Mouse (Mus musculus) embryonic facial prominence, embryonic 12.5 days (tissue): ENCODE measurements around the gene Zfp414. TPM values are rescaled to one million over a fixed set of nuclear protein-coding genes. Genes with fewer than 3 reads are reported as not detected.
"Not testable (repeated sequence)": the region's sequence is repeated elsewhere in the genome, so short reads cannot be mapped to it uniquely, and the experiment has no call there.

Experiments
- ATAC-seq: fragments of 200-750 bp; cut with Nextera tagmentation; 2 replicates; pipeline ENCODE4 v1.8.0; 2017; ENCODE audit not compliant: insufficient number of reproducible peaks, insufficient read depth, low FRiP score, low TSS enrichment
- H3K27ac ChIP-seq: fragments of 300-500 bp; sonication (generic); 2 replicates; pipeline ENCODE4 v1.5.1; 2016; ENCODE audit warnings: mild to moderate bottlenecking
- H3K27me3 ChIP-seq: fragments of 300-500 bp; sonication (generic); 2 replicates; pipeline ENCODE4 v1.6.1; 2016; ENCODE audit warnings: mild to moderate bottlenecking, moderate library complexity
- H3K36me3 ChIP-seq: fragments of 300-500 bp; sonication (generic); 2 replicates; pipeline ENCODE4 v1.6.1; 2016; ENCODE audit warnings: mild to moderate bottlenecking
- H3K4me1 ChIP-seq: fragments of 300-500 bp; sonication (generic); 2 replicates; pipeline ENCODE4 v1.6.1; 2016
- H3K4me2 ChIP-seq: fragments of 300-500 bp; sonication (generic); replicated peaks from 2 replicates; pipeline ENCODE4 v1.6.1; 2016; ENCODE audit warnings: mild to moderate bottlenecking, moderate library complexity
- H3K4me3 ChIP-seq: fragments of 300-500 bp; sonication (generic); 2 replicates; pipeline ENCODE4 v1.5.1; 2016; ENCODE audit warnings: mild to moderate bottlenecking
- H3K9ac ChIP-seq: fragments of 300-500 bp; sonication (generic); 2 replicates; pipeline ENCODE4 v1.6.1; 2016; ENCODE audit warnings: mild to moderate bottlenecking, moderate library complexity
- H3K9me3 ChIP-seq: fragments of 300-500 bp; sonication (generic); 2 replicates; pipeline ENCODE4 v1.6.1; 2016; ENCODE audit warnings: mild to moderate bottlenecking, moderate library complexity
- WGBS: fragments of 180-500 bp; shearing (Covaris S2); methylation state at CpG from one replicate; pipeline ENCODE4 v1.1.7; 2016; 5-methylcytosine and 5-hydroxymethylcytosine counted together
- polyA plus RNA-seq: library from polyadenylated mRNA; unstranded; fragments of >200 nt; fragmentation: Nextera tagmentation; extraction: Ambion mirVana; gene quantifications from 2 replicates; pipeline ENCODE4 v1.2.1, GENCODE M21; 2016

Zfp414 gene
- 40.0 and 40.4 TPM in 2 replicates for polyA plus RNA-seq

DNA sequence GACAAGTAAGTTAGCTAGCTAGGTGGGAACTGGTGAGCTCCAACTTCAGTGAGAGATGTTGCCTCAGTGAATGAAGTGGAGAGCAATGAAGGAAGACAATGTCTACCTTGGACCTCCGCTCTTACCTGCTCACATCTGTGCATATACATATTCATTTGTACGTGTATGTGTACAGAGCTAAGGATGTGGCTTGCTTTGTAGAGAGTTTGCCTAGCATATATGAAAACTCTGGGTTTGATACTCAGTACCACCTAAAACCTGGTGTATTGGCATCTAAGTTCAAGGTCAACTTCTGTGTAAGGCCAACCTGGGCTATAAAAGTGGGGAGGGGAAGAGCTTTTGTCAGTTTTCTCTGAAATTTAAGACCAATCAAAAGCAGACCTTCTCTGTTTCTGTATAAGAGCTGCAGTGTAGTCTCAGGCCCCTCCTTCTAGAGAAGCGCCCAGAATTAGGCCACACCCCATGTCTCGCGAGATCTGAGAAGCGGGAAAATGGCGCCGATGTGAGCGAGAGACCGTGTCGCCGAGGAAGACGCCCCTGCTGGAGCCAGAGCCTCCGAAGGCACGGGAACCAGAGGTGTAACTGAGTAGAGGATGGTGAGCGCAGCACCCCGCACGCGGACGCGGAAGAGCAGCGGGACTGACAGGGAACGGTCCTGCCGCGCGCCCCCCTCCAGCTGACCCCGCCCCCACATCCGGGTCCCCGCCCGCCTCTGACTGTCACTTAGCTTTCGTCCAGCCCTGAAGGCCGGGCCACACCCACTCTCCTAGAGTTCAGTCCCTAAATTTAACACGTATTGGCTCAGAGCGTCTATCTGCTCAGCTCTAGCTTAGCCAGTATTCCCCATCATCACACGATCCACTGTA, at the start of gene Zfp414:
Gene Zfp414 (plus strand): TSS at position 470 of the 866 bp plus-strand sequence.
- Histone ChIP-seq H3K4me2 (peak within 1 kb of the TSS; percentile 58), H3K4me1 (peaks cover 17% of the 10 kb centered on the region), H3K9ac (peak within 1 kb of the TSS; percentile 59), H3K36me3 (peaks cover 22% of the 10 kb centered on the region), H3K4me3 (peak within 1 kb of the TSS; percentile 51), H3K27me3 (no peaks in the 10 kb centered on the region), H3K27ac (peak within 1 kb of the TSS; percentile 96), H3K9me3 (no peaks in the 10 kb centered on the region)
- WGBS: 3% methylated on average over 34 of the region's 35 CpGs
- ATAC-seq: peak; percentile 90

DNA sequence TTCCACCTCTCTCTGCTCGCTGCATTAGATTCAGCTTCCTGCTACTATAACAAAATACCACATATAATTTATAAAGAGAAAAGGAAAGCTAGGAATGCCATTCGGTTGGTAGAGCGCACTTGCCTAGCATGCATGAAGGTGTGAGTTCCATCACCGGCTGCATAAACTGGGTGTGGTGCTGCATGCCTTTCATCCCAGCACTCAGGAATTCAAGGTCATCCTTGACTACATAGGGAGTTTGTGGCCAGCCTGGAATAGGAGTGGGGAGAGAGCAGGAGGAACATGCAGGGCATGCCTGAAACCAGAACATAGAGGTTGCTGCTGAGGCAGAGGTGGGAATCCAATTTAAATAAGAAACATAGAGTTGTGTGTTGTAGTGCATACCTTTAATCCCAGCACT, 44.8 kb upstream of the Zfp414 start:
- Histone ChIP-seq H3K9ac (no peak overlapping the region), H3K27me3 (no peaks in the 10 kb centered on the region), H3K4me1 (no peaks in the 10 kb centered on the region), H3K9me3 (no peaks in the 10 kb centered on the region), H3K4me3 (no peak overlapping the region), H3K4me2 (no peak overlapping the region), H3K36me3 (no peaks in the 10 kb centered on the region), H3K27ac (no peak overlapping the region)
- no peak for ATAC-seq
- 89% methylated on average over 4 of the region's 4 CpGs for WGBS

DNA sequence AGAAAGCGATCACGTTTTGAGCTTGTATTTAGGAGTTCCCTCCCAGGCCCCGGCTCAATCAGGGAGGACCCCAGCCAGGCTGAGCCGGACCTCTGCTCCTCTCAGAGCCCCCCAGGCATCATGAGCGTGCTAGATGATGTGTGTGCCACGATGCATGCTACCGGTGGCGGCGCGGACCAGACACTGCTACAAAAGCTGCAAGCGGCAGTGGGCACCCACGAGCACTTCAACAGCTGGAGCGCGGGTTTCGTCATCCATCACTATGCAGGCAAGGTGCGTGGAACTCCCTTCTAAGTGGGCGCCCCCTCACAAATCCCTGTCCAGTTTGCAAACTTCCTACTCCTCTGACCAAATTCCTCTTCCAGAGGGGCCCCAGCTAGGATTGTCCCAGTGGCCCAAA, 42.9 kb upstream of the Zfp414 start:
- no peaks in the 10 kb centered on the region for H3K4me1 ChIP-seq
- H3K4me2 ChIP-seq: no peak overlapping the region
- H3K9me3 ChIP-seq: no peaks in the 10 kb centered on the region
- no peak overlapping the region for H3K9ac ChIP-seq
- no peak for ATAC-seq
- no peaks in the 10 kb centered on the region for H3K27me3 ChIP-seq
- H3K4me3 ChIP-seq: no peak overlapping the region
- 66% methylated on average over 17 of the region's 17 CpGs for WGBS
- H3K27ac ChIP-seq: no peak overlapping the region
- H3K36me3 ChIP-seq: no peaks in the 10 kb centered on the region

DNA sequence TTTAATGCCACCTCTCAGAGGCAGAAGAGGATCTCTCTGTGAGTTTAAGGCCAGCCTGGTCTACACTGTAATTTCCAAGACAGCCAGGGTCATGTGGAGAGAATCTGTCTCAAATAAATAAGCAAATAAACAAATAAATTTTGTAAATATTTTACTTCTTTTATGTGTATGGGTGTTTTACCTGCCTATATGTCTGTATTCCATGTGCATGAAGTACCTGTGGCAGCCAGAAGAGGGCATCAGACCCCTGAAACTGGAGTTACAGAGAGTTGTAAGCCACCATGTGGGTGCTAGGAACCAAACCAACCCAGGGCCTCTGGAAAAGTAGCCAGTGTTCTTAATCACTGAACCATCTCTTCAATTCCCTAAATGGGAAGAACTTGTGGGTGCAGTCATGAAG, 31.6 kb upstream of the Zfp414 start:
- Histone ChIP-seq H3K27ac (no peak overlapping the region), H3K27me3 (no peaks in the 10 kb centered on the region), H3K9ac (no peak overlapping the region), H3K4me3 (no peak overlapping the region), H3K36me3 (no peaks in the 10 kb centered on the region), H3K9me3 (no peaks in the 10 kb centered on the region), H3K4me1 (no peaks in the 10 kb centered on the region), H3K4me2 (no peak overlapping the region)
- ATAC-seq: no peak

DNA sequence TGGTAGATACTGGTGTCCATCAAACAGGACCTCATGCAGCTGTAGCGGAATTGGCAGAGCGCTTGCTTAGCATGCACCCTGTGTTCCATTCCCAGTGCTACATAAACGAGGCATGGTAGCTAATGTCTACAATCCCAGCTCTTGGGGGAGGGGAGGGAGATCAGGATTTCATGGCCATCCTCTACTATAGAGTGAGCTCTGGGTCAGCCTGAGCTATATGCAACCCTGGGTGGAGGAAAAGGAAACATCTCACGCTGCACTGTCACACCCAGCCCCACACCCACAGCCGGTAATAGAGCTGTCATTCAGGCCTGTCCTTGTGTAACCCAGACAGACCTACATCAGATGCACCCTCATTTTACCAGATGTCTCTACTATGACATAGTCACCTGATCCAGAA, 30.4 kb upstream of the Zfp414 start:
- 95% methylated on average over 5 of the region's 5 CpGs for WGBS
- Histone ChIP-seq H3K9me3 (no peaks in the 10 kb centered on the region), H3K9ac (no peak overlapping the region), H3K4me3 (no peak overlapping the region), H3K36me3 (no peaks in the 10 kb centered on the region), H3K4me1 (no peaks in the 10 kb centered on the region), H3K27me3 (no peaks in the 10 kb centered on the region), H3K4me2 (no peak overlapping the region), H3K27ac (no peak overlapping the region)
- ATAC-seq: no peak

DNA sequence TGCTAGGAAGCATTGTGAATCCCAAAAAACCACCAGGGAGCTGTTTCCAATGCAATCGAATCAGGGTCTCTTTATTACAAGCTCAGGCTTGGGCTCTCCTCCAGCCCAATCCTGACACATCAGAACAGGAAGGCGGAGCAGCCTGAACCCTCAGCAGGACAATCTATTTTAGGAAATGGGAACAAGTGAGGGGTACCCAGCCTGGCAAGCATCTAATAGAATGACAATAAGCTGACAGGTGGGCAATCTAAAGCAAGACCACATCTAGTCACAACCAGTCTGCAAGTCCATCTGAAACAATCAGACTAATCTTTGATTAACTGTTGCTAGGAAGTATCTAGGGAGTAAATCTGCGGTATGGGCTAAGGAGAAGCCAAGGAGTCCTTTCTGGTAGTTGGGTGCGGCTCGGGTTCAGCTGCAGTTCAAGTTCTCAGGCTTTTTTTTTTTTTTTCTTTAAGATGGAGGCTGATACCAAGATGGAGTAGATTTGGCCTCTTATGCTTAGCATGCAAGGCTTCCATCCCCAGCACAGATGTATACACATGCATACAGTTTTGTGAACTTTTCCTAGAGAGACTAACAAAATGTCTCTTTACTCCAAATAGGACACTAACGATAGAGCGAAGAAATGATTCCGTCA, 28.9 kb upstream of the Zfp414 start:
- Histone ChIP-seq H3K9me3 (no peaks in the 10 kb centered on the region), H3K27me3 (no peaks in the 10 kb centered on the region), H3K4me3 (no peak overlapping the region), H3K4me1 (no peaks in the 10 kb centered on the region), H3K9ac (no peak overlapping the region), H3K36me3 (no peaks in the 10 kb centered on the region), H3K27ac (no peak overlapping the region), H3K4me2 (no peak overlapping the region)
- ATAC-seq: no peak
- 91% methylated on average over 8 of the region's 8 CpGs for WGBS

DNA sequence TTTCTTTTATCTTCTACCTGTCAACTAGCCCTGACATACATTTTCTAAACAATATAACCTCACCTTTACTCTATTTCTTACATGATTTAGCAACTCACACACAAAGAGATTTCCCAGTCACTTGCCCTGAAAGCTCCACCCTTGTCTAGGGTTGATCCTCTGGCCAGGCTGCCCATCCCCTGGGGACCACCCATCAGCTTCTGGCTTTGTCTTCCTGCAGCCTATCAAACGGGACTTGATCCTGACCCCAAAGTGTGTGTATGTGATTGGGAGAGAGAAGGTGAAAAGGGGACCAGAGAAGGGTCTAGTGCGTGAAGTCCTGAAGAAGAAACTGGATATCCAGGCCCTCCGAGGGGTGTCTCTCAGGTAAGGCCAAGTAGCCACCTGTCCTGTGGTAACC, 28.1 kb upstream of the Zfp414 start:
- Histone ChIP-seq H3K27me3 (no peaks in the 10 kb centered on the region), H3K27ac (no peak overlapping the region), H3K36me3 (no peaks in the 10 kb centered on the region), H3K4me3 (no peak overlapping the region), H3K9ac (no peak overlapping the region), H3K4me2 (no peak overlapping the region), H3K9me3 (no peaks in the 10 kb centered on the region), H3K4me1 (no peaks in the 10 kb centered on the region)
- 75% methylated on average over 3 of the region's 3 CpGs for WGBS
- ATAC-seq: no peak

DNA sequence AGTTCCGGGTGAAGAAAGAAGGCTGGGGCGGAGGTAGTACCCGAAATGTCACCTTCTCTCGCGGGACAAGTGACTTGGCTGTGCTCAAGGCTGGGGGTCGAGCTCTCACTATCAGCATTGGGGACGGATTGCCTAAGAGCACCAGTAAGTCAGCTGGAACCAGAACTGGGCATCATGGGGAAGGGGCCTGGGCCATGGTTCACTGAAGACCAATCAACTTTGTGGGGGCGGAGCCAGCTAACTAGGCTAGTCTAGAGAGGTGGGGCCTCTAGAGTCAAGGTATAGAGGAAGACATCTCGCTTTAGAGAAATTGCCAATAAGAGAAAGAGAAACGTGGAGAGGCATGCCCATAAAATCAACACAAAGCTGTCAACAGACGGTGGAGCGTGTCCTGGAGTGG, 26.9 kb upstream of the Zfp414 start:
- no peak for ATAC-seq
- H3K4me3 ChIP-seq: no peak overlapping the region
- WGBS: 86% methylated on average over 12 of the region's 12 CpGs
- H3K27ac ChIP-seq: no peak overlapping the region
- no peaks in the 10 kb centered on the region for H3K27me3 ChIP-seq
- no peaks in the 10 kb centered on the region for H3K36me3 ChIP-seq
- no peaks in the 10 kb centered on the region for H3K9me3 ChIP-seq
- no peak overlapping the region for H3K9ac ChIP-seq
- no peaks in the 10 kb centered on the region for H3K4me1 ChIP-seq
- no peak overlapping the region for H3K4me2 ChIP-seq

DNA sequence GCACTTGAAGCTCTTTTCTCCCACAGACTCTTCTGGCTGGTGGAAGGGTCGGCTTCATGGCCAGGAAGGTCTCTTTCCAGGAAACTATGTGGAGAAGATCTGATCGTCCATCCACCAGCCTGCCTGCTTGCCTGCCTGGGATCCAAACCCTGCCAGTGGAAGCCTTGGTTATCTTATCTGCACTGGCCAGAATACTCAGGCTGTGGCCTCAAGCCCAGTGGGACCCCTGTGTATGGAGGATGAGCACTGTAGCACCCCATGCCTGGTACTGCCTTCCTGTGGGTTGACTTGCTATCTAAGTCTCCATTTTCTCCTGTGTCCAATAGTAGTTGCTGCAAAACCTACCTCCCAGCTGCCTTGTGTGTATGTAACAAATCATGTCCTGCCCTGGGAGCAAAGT, 21.6 kb upstream of the Zfp414 start:
- no peaks in the 10 kb centered on the region for H3K9me3 ChIP-seq
- no peak for ATAC-seq
- H3K4me2 ChIP-seq: no peak overlapping the region
- H3K36me3 ChIP-seq: no peaks in the 10 kb centered on the region
- 76% methylated on average over 2 of the region's 2 CpGs for WGBS
- no peak overlapping the region for H3K27ac ChIP-seq
- H3K9ac ChIP-seq: no peak overlapping the region
- H3K4me3 ChIP-seq: no peak overlapping the region
- H3K27me3 ChIP-seq: no peaks in the 10 kb centered on the region
- no peaks in the 10 kb centered on the region for H3K4me1 ChIP-seq

DNA sequence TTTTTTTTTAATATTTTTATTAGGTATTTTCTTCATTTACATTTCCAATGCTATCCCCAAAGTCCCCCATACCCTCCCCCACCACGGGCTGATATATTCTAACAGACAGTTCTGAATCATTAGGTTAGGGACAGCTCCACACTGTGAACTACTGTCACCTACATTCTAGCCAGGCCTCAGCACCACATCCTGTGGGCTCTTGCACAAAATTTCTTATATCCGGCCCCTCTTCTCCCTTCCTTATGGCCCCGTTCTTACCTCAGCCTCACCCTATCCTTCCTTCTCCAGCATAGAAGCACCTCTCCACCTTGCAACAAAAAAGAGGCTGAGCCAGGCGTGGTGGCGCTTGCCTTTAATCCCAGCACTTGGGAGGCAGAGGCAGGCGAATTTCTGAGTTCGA, 18.3 kb upstream of the Zfp414 start:
- 84% methylated on average over 7 of the region's 7 CpGs for WGBS
- no peak for ATAC-seq

DNA sequence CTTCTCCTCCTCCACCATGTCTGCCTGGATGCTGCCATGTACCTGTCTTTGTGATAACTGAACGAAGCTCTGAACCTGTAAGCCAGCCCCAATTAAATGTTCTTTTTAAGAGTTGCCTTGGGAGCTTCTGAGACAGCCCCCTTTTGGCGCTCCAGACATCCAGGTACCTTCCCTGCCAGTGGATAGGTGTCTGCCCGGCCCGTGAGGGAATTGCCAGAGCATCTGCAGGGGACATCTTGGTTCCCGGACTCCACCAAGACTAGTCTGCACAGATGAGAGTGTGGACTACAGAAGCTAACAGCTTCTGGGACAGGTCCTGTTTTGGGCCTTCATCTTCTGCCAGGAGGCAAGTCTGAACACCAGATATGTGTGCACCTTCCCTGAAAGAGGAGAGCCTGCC, 15.2 kb upstream of the Zfp414 start:
- not testable (repeated sequence) for H3K9ac ChIP-seq, H3K4me1 ChIP-seq, H3K36me3 ChIP-seq, H3K4me3 ChIP-seq, H3K9me3 ChIP-seq, ATAC-seq, H3K4me2 ChIP-seq, H3K27ac ChIP-seq, H3K27me3 ChIP-seq
- WGBS: 81% methylated on average over 5 of the region's 5 CpGs

More for the DNA sequence above, 18.3 kb upstream of the Zfp414 start:
- Histone ChIP-seq H3K27me3 (no peaks in the 10 kb centered on the region), H3K9me3 (no peaks in the 10 kb centered on the region), H3K27ac (no peak overlapping the region), H3K4me3 (no peak overlapping the region), H3K4me1 (no peaks in the 10 kb centered on the region), H3K36me3 (no peaks in the 10 kb centered on the region), H3K9ac (no peak overlapping the region), H3K4me2 (no peak overlapping the region)

DNA sequence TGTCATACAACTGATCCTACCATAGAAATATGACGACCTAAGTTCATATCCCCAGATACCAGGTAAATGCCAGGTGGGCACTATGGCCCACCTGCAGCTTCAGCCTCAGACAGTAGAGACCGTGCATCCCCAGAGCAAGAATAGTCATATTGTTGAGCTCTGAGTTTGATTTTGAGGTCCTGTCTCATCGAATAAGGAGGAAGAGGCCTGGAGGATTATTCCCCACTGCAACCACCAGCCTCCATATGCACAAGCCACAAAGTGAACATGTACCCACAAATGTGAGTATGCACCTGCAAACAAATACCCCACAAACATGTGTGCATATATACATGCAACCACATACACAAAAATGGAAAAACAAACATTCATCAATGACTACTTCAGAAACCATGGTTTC, 1.6 kb upstream of the Zfp414 start:
- Histone ChIP-seq H3K4me2 (no peak overlapping the region), H3K27me3 (no peaks in the 10 kb centered on the region), H3K4me1 (peaks cover 17% of the 10 kb centered on the region), H3K9me3 (no peaks in the 10 kb centered on the region), H3K36me3 (peaks cover 22% of the 10 kb centered on the region), H3K9ac (no peak overlapping the region), H3K4me3 (no peak overlapping the region), H3K27ac (no peak overlapping the region)
- ATAC-seq: no peak
- 92% methylated on average over 3 of the region's 3 CpGs for WGBS
